ENCODE assay signal across 8 mouse cellular contexts in genomic region chr16:29657650-29658548, GRCm38 (mm10).
DNase-seq lines count a peak whose midpoint lies in the region; ATAC-seq lines count a peak whose summit lies in the region.

No protein-coding gene starts in this region.

- peak; percentile 16 to 18 for DNase-seq in left cerebral cortex, adult 18-20 months (ENCODE audit: low spot score in 2 of 2)
- no peak for DNase-seq in left cerebral cortex, adult 11 months (ENCODE audit: low spot score)
- DNase-seq in embryo, embryonic 9.5 days (ENCODE audit: extremely low spot score), result peak; percentile 68
- no peak for DNase-seq in liver, embryonic 13.5 days
- DNase-seq in retina, postnatal 1 day, result peak; percentile 94
- DNase-seq in adrenal gland, adult 8-10 months, result no peak
- DNase-seq in cerebellum, adult 8-10 months, result no peak

- peak; percentile 74 for ATAC-seq in hindbrain, embryonic 15.5 days (ENCODE audit: low FRiP score, low read depth)
- no peak for ATAC-seq in liver, embryonic 13.5 days (ENCODE audit: low read depth)

- no peak overlapping the region; the same call in 1 of the 2 replicates for H3K9ac ChIP-seq in hindbrain, embryonic 15.5 days
- H3K9ac ChIP-seq in liver, embryonic 13.5 days, result no peak overlapping the region

- 5% methylated on average over 18 of the region's 18 CpGs for WGBS in hindbrain, embryonic 15.5 days
- whole genome bisulfite sequencing in liver, embryonic 13.5 days (ENCODE audit: insufficient replicate concordance), result 34% methylated on average over 18 of the region's 18 CpGs

- H3K9me3 ChIP-seq in hindbrain, embryonic 15.5 days, result no peaks in the 10 kb centered on the region
- no peaks in the 10 kb centered on the region for H3K9me3 ChIP-seq in liver, embryonic 13.5 days (replicated peaks)

- no peaks in the 10 kb centered on the region for H3K36me3 ChIP-seq in hindbrain, embryonic 15.5 days
- no peaks in the 10 kb centered on the region for H3K36me3 ChIP-seq in liver, embryonic 13.5 days

- H3K4me2 ChIP-seq in hindbrain, embryonic 15.5 days, result peak overlapping the region; percentile 52
- H3K4me2 ChIP-seq in liver, embryonic 13.5 days, result peak overlapping the region; percentile 20; the same call in 1 of the 2 replicates

- H3K27ac ChIP-seq in hindbrain, embryonic 15.5 days (replicated peaks), result peak overlapping the region; percentile 27
- H3K27ac ChIP-seq in liver, embryonic 13.5 days, result no peak overlapping the region

- peaks cover 26% of the 10 kb centered on the region for H3K4me1 ChIP-seq in hindbrain, embryonic 15.5 days (replicated peaks)
- H3K4me1 ChIP-seq in liver, embryonic 13.5 days (replicated peaks), result peaks cover 3% of the 10 kb centered on the region; the same call in 1 of the 2 replicates

- peak overlapping the region; percentile 22 for H3K4me3 ChIP-seq in hindbrain, embryonic 15.5 days
- no peak overlapping the region for H3K4me3 ChIP-seq in liver, embryonic 13.5 days (replicated peaks)

- H3K27me3 ChIP-seq in hindbrain, embryonic 15.5 days, result peaks cover 67% of the 10 kb centered on the region
- no peaks in the 10 kb centered on the region for H3K27me3 ChIP-seq in liver, embryonic 13.5 days

Comparison
In these comparisons a context has a peak if more than half of its experiments do, and no peak if none do; other contexts are left out.
1. DNase-seq: peak in left cerebral cortex, adult 18-20 months (2 of 2), embryo, embryonic 9.5 days (single experiment) and retina, postnatal 1 day (single experiment); none in left cerebral cortex, adult 11 months (single experiment), liver, embryonic 13.5 days (single experiment), adrenal gland, adult 8-10 months (single experiment) and cerebellum, adult 8-10 months (single experiment).